Mouse (Mus musculus) hindbrain, embryonic 12.5 days (tissue): Measurements from ENCODE around the gene Bet1. TPM values are rescaled to one million over a fixed set of nuclear protein-coding genes. Genes with fewer than 3 reads are reported as not detected.

ENCODE experiments used
- polyA plus RNA-seq: library from polyadenylated mRNA; unstranded; fragments of >200 nt; fragmentation: Nextera tagmentation; extraction: Ambion mirVana; gene quantifications from 2 replicates; pipeline ENCODE4 v1.2.1, GENCODE M21; 2016

Gene Bet1
- polyA plus RNA-seq, 1 experiment from 2014 or later: 61.0 TPM

Other genes starting within 250 kb of the Bet1 start
- 0.34 and 0.60 TPM in 2 replicates for gene Tfpi2, start 98.1 kb downstream of the Bet1 start, polyA plus RNA-seq
- not detected in 2 replicates for gene Gngt1, start 93.2 kb downstream of the Bet1 start, polyA plus RNA-seq
- gene Gng11, start 83.1 kb downstream of the Bet1 start, polyA plus RNA-seq: 43.8 and 44.3 TPM in 2 replicates